Mouse (Mus musculus): ENCODE data around the gene Acadl. TPM values are rescaled to one million over a fixed set of nuclear protein-coding genes. Genes with fewer than 3 reads are reported as not detected.

The Acadl gene
- polyA plus RNA-seq, 1 experiment, result 29.2 TPM

DNA sequence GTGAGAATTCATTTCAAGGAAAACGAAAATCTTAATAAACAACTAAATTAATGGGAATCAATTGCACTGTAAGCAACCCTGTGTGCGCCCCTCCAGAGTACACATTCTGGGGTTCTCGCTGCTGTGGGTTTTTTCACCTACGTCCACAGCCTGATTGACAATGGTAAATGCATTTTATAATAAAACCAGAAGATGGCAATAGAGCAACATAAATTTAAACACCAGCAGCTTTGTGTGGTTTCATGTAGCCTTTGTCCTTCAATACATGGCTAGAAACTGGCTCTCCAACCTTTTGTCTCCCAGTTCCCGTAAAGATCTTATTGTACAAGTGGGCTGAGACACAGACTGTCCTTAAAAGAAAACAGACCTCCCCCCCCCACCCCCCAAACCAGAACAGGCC is 33.0 kb upstream of the Acadl start:
- Histone ChIP-seq H3K36me3 (ENCODE audit: control insufficient read depth, insufficient read depth, low read length) (no peaks in the 10 kb centered on the region), H3K27me3 (ENCODE audit: control insufficient read depth, insufficient read depth, low read length) (no peaks in the 10 kb centered on the region), H3K27ac (ENCODE audit: control insufficient read depth, insufficient read depth, low read length) (no peak overlapping the region), H3K4me1 (replicated peaks; ENCODE audit: control insufficient read depth, insufficient read depth, low read length) (peaks cover 11% of the 10 kb centered on the region), H3K4me3 (ENCODE audit: control insufficient read depth, insufficient read depth, low read length) (no peak overlapping the region)
- DNase-seq, result no peak
- TF ChIP-seq CTCF (IDR thresholded peaks at IDR 0.05; ENCODE audit: borderline replicate concordance, control insufficient read depth, extremely low read depth, insufficient read depth, low read length, poor library complexity) (no peak), POLR2A (IDR thresholded peaks at IDR 0.05; ENCODE audit: control insufficient read depth, extremely low read depth, insufficient read depth, low read length, poor library complexity) (no peak)
- WGBS, result 6% methylated on average over 5 of the region's 5 CpGs

DNA sequence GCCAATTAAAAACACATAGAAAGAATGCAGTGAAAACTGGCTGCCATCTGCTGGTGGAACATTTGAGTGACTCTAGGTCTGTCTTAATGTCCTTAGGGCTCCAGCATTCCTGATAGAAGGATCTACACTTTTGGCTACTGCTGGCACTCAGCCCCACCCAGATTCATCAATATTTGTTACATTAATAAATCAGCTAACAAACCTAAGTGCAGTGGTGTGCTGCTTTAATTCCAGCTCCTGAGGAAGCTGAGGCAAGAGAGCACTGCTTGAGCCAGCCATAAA is 32.7 kb upstream of the Acadl start:
- no peaks in the 10 kb centered on the region for H3K36me3 ChIP-seq (ENCODE audit: control insufficient read depth, insufficient read depth, low read length)
- no peaks in the 10 kb centered on the region for H3K27me3 ChIP-seq (ENCODE audit: control insufficient read depth, insufficient read depth, low read length)
- H3K4me3 ChIP-seq (ENCODE audit: control insufficient read depth, insufficient read depth, low read length), result no peak overlapping the region
- DNase-seq, result peak; percentile 22
- TF ChIP-seq CTCF (IDR thresholded peaks at IDR 0.05; ENCODE audit: borderline replicate concordance, control insufficient read depth, extremely low read depth, insufficient read depth, low read length, poor library complexity) (no peak), POLR2A (IDR thresholded peaks at IDR 0.05; ENCODE audit: control insufficient read depth, extremely low read depth, insufficient read depth, low read length, poor library complexity) (no peak)
- peaks cover 11% of the 10 kb centered on the region for H3K4me1 ChIP-seq (replicated peaks; ENCODE audit: control insufficient read depth, insufficient read depth, low read length)
- no peak overlapping the region for H3K27ac ChIP-seq (ENCODE audit: control insufficient read depth, insufficient read depth, low read length)

DNA sequence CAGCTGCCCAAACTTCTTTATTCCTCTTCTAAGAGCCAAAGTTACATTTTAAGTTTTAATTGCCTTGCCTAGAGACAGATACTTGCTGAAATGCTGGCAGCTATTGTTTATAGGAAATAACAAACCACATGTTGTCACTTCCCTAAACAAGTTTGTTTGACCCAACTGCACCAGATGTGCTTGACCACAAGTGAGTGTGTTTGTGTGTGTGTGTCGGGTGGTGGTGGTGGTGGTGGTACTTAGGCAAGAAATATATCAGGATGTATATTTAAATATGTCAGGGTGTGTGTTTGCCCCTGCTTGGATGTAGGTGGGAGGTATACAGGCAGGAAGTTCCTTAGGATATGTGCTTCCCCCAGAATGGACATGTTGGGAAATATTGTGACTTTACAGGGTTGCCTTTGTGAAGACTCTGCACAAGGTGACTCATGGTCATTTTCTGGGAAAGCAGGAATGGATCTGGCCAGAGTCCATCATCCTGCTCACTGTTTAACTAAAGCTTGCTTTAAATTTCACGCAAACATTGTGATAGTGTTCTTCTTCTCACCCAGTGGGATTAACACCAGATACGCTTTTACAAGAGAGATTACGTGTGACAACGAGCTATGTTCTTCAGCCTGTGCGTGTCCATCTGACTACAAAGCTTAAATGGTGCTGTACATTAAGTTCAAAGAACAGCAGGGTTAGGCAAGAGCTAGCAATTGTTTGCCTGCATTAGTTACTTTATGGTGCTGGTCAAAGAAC is 32.2 kb upstream of the Acadl start:
- H3K36me3 ChIP-seq (ENCODE audit: control insufficient read depth, insufficient read depth, low read length), result no peaks in the 10 kb centered on the region
- no peak for TF ChIP-seq CTCF (IDR thresholded peaks at IDR 0.05; ENCODE audit: borderline replicate concordance, control insufficient read depth, extremely low read depth, insufficient read depth, low read length, poor library complexity)
- no peak for TF ChIP-seq POLR2A (IDR thresholded peaks at IDR 0.05; ENCODE audit: control insufficient read depth, extremely low read depth, insufficient read depth, low read length, poor library complexity)
- H3K4me1 ChIP-seq (replicated peaks; ENCODE audit: control insufficient read depth, insufficient read depth, low read length), result peaks cover 11% of the 10 kb centered on the region
- WGBS, result 67% methylated on average over 6 of the region's 6 CpGs
- no peak overlapping the region for H3K27ac ChIP-seq (ENCODE audit: control insufficient read depth, insufficient read depth, low read length)
- H3K27me3 ChIP-seq (ENCODE audit: control insufficient read depth, insufficient read depth, low read length), result no peaks in the 10 kb centered on the region
- H3K4me3 ChIP-seq (ENCODE audit: control insufficient read depth, insufficient read depth, low read length), result no peak overlapping the region
- DNase-seq, result no peak

DNA sequence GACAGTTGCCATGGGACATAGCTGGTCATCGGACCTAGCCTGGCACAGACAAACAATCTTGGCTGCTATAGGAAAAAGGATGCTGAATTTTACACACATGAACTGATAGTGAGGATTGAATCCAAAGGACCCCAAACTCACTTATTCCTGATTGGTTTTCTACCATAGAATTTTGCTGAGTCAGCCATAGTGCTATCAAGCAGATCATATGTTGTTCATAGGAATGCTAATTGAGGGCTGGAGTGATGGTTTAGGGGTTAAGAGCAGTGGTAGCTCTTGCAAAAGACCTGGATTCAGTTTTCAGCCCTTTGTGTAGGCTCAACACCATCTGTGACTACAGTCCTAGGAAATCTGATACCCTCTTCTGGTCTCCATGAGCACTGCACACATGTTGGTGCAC is 24.1 kb upstream of the Acadl start:
- TF ChIP-seq CTCF (IDR thresholded peaks at IDR 0.05; ENCODE audit: borderline replicate concordance, control insufficient read depth, extremely low read depth, insufficient read depth, low read length, poor library complexity) (no peak), POLR2A (IDR thresholded peaks at IDR 0.05; ENCODE audit: control insufficient read depth, extremely low read depth, insufficient read depth, low read length, poor library complexity) (no peak)
- no peak overlapping the region for H3K27ac ChIP-seq (ENCODE audit: control insufficient read depth, insufficient read depth, low read length)
- 100% methylated on average over 1 of the region's 1 CpGs for WGBS

DNA sequence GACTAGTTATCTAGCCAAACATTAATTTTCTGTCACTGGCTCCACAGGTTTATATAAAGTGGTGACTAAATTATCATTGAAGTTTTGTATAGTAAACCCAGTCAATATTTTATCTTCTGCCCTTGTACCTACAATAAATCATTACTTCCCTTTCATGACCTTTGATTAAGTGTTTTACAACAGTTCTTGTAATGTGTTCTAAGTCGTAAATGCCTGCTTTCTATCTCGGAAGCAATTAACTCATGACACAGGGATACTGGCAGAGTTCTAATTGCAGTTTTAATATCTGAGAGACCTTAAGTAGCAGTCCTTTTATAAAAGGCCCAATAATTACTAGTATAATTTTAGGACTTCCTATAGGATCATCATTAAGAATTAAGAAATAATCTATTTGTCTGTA is 17.1 kb upstream of the Acadl start:
- TF ChIP-seq POLR2A (IDR thresholded peaks at IDR 0.05; ENCODE audit: control insufficient read depth, extremely low read depth, insufficient read depth, low read length, poor library complexity) (no peak), CTCF (IDR thresholded peaks at IDR 0.05; ENCODE audit: borderline replicate concordance, control insufficient read depth, extremely low read depth, insufficient read depth, low read length, poor library complexity) (no peak)
- 95% methylated on average over 2 of the region's 2 CpGs for WGBS
- Histone ChIP-seq H3K27ac (ENCODE audit: control insufficient read depth, insufficient read depth, low read length) (no peak overlapping the region), H3K36me3 (ENCODE audit: control insufficient read depth, insufficient read depth, low read length) (no peaks in the 10 kb centered on the region), H3K4me1 (replicated peaks; ENCODE audit: control insufficient read depth, insufficient read depth, low read length) (no peaks in the 10 kb centered on the region), H3K4me3 (ENCODE audit: control insufficient read depth, insufficient read depth, low read length) (no peak overlapping the region), H3K27me3 (ENCODE audit: control insufficient read depth, insufficient read depth, low read length) (no peaks in the 10 kb centered on the region)
- no peak for DNase-seq

More for the DNA sequence above, 24.1 kb upstream of the Acadl start:
- DNase-seq, result no peak
- Histone ChIP-seq H3K4me1 (replicated peaks; ENCODE audit: control insufficient read depth, insufficient read depth, low read length) (no peaks in the 10 kb centered on the region), H3K4me3 (ENCODE audit: control insufficient read depth, insufficient read depth, low read length) (no peak overlapping the region), H3K27me3 (ENCODE audit: control insufficient read depth, insufficient read depth, low read length) (no peaks in the 10 kb centered on the region), H3K36me3 (ENCODE audit: control insufficient read depth, insufficient read depth, low read length) (no peaks in the 10 kb centered on the region)

DNA sequence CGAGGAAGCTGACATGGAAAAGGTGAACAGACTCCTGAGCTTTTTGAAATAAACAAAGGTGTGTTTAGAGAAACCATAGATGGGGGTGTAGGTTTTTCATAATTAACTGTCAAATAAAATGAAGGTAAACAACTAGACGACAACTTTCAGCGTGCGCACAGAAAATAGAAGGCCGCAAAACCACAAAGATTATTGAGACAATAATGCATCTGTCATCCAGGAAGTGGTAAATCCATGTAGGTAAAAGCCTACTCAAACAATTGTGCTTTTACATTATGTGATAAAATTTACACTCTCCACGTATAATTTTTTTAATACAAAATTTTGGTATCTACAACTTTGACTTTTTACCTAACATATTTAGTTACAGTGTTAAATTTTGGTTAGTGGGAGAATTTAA is 11.7 kb upstream of the Acadl start:
- Histone ChIP-seq H3K4me3 (ENCODE audit: control insufficient read depth, insufficient read depth, low read length) (no peak overlapping the region), H3K36me3 (ENCODE audit: control insufficient read depth, insufficient read depth, low read length) (no peaks in the 10 kb centered on the region), H3K27ac (ENCODE audit: control insufficient read depth, insufficient read depth, low read length) (no peak overlapping the region), H3K4me1 (replicated peaks; ENCODE audit: control insufficient read depth, insufficient read depth, low read length) (no peaks in the 10 kb centered on the region), H3K27me3 (ENCODE audit: control insufficient read depth, insufficient read depth, low read length) (no peaks in the 10 kb centered on the region)
- TF ChIP-seq POLR2A (IDR thresholded peaks at IDR 0.05; ENCODE audit: control insufficient read depth, extremely low read depth, insufficient read depth, low read length, poor library complexity) (no peak), CTCF (IDR thresholded peaks at IDR 0.05; ENCODE audit: borderline replicate concordance, control insufficient read depth, extremely low read depth, insufficient read depth, low read length, poor library complexity) (no peak)
- WGBS, result 31% methylated on average over 6 of the region's 6 CpGs
- DNase-seq, result no peak

DNA sequence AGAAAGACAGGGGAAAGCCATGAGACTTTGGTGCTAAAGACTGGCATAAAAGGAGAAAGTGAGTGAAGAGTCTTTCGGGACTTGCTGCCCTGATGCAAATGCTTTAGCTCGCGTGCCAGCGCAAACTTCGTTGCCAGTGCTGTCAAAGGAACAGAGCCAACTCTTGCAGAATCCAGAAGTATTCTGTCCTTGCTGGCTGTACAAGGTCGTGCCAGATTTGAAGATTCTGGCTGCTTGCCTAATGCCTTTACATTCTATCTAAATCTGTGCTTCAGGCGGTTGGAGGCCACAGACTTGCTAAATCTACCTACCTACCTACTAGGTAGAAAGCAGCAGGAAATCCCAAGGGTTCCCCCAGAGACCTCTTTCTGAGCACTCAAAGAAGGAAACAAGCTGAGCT is 8.5 kb upstream of the Acadl start:
- H3K27me3 ChIP-seq (ENCODE audit: control insufficient read depth, insufficient read depth, low read length), result no peaks in the 10 kb centered on the region
- H3K4me3 ChIP-seq (ENCODE audit: control insufficient read depth, insufficient read depth, low read length), result no peak overlapping the region
- no peaks in the 10 kb centered on the region for H3K4me1 ChIP-seq (replicated peaks; ENCODE audit: control insufficient read depth, insufficient read depth, low read length)
- no peaks in the 10 kb centered on the region for H3K36me3 ChIP-seq (ENCODE audit: control insufficient read depth, insufficient read depth, low read length)
- DNase-seq, result no peak
- TF ChIP-seq CTCF (IDR thresholded peaks at IDR 0.05; ENCODE audit: borderline replicate concordance, control insufficient read depth, extremely low read depth, insufficient read depth, low read length, poor library complexity) (no peak), POLR2A (IDR thresholded peaks at IDR 0.05; ENCODE audit: control insufficient read depth, extremely low read depth, insufficient read depth, low read length, poor library complexity) (no peak)
- WGBS, result 92% methylated on average over 7 of the region's 7 CpGs
- no peak overlapping the region for H3K27ac ChIP-seq (ENCODE audit: control insufficient read depth, insufficient read depth, low read length)
